Mouse (Mus musculus) layer of hippocampus, adult 2 months (tissue): ENCODE results near the gene Asphd2. TPM values are rescaled to one million over a fixed set of nuclear protein-coding genes. Genes with fewer than 3 reads are reported as not detected.
"Not testable (repeated sequence)": the region's sequence is repeated elsewhere in the genome, so short reads cannot be mapped to it uniquely, and the experiment has no call there.

ENCODE experiments used
- DNase-seq, 2 experiments: peaks; one replicate each; pipeline ENCODE4 v3.0.0; 2022; ENCODE audit warnings: low spot score in 2 of 2
- H3K27ac ChIP-seq: fragments of 200-600 bp; 2 replicates; pipeline ENCODE4 v1.8.1; 2022
- H3K4me3 ChIP-seq: fragments of 200-600 bp; 2 replicates; pipeline ENCODE4 v1.8.1; 2022; ENCODE audit warnings: mild to moderate bottlenecking
- CTCF ChIP-seq: fragments of 200-600 bp; conservative IDR thresholded peaks from 2 replicates; pipeline ENCODE4 v1.8.1; 2022; ENCODE audit warnings: antibody characterized with exemption, mild to moderate bottlenecking, moderate library complexity
- long read RNA-seq, 2 experiments: library from polyadenylated mRNA; stranded (forward); transcript quantifications; one replicate each; pipeline ENCODE4 v2.0.0; 2021; ENCODE audit warnings: borderline mapping rate in 2 of 2
- total RNA-seq, 2 experiments: library from RNA; stranded (reverse); gene quantifications; 2 replicates each; pipeline ENCODE4 v1.2.3; 2021

Gene Asphd2
- total RNA-seq = 100 to 1,000 TPM; 223 to 224 TPM
- long read RNA-seq, experiment 1, transcript Asphd2-201 (3 exons, 2,678 nt) = major isoform, 26 of 269 reads
- long read RNA-seq, experiment 1, partial matches to known transcripts = 20 of 269 reads
- long read RNA-seq, experiment 1, other reads (novel, unspliced or antisense) = 223 of 269 reads
- long read RNA-seq, experiment 2, transcript Asphd2-201 (3 exons, 2,678 nt) = major isoform, 30 of 346 reads
- long read RNA-seq, experiment 2, partial matches to known transcripts = 18 of 346 reads
- long read RNA-seq, experiment 2, other reads (novel, unspliced or antisense) = 297 of 346 reads

- peak; percentile 77 to 87 for DNase-seq
- peak; percentile 50 for TF ChIP-seq CTCF
- H3K27ac ChIP-seq = peak within 1 kb of the TSS; percentile 98
- H3K4me3 ChIP-seq = peak within 1 kb of the TSS; percentile 53
Measured at GRCm38 (mm10) chr5:112394779-112395443, at the start of gene Asphd2. Gene Asphd2, minus strand, starts transcription at chr5:112394866.

- H3K27ac ChIP-seq = 0 out of 2 replicates have a peak overlapping the region, but pooled peaks have one; percentile 7
- no peak for TF ChIP-seq CTCF
- no peak for DNase-seq
- no peak overlapping the region for H3K4me3 ChIP-seq
Measured at GRCm38 (mm10) chr5:112438535-112438934, 43.9 kb upstream of the Asphd2 start.

GRCm38 (mm10) chr5:112433004-112433403, 38.3 kb upstream of the Asphd2 start:
- Histone ChIP-seq H3K4me3 (no peak overlapping the region), H3K27ac (peak overlapping the region; percentile 69)
- TF ChIP-seq CTCF = peak; percentile 96
- DNase-seq = peak; percentile 78 to 93

GRCm38 (mm10) chr5:112432033-112432432, 37.4 kb upstream of the Asphd2 start:
- Histone ChIP-seq H3K27ac (peak overlapping the region; percentile 69), H3K4me3 (no peak overlapping the region)
- TF ChIP-seq CTCF = no peak
- DNase-seq = no peak

- TF ChIP-seq CTCF = no peak
- peak overlapping the region; percentile 69 for H3K27ac ChIP-seq
- DNase-seq = no peak
- H3K4me3 ChIP-seq = no peak overlapping the region
Measured at GRCm38 (mm10) chr5:112431120-112431775, 36.6 kb upstream of the Asphd2 start.

- TF ChIP-seq CTCF = peak; percentile 90
- peak overlapping the region; percentile 74 for H3K27ac ChIP-seq
- peak; percentile 61 to 74 for DNase-seq
- H3K4me3 ChIP-seq = no peak overlapping the region; the same call in 1 of the 2 replicates
Measured at GRCm38 (mm10) chr5:112428944-112429343, 34.3 kb upstream of the Asphd2 start.

- DNase-seq = peak; percentile 56 to 81
- TF ChIP-seq CTCF = peak; percentile 96
- no peak overlapping the region for H3K27ac ChIP-seq
- H3K4me3 ChIP-seq = no peak overlapping the region
Measured at GRCm38 (mm10) chr5:112427283-112427682, 32.6 kb upstream of the Asphd2 start.

GRCm38 (mm10) chr5:112426635-112427034, 32.0 kb upstream of the Asphd2 start:
- no peak for TF ChIP-seq CTCF
- no peak for DNase-seq
- H3K27ac ChIP-seq = peak overlapping the region; percentile 37; the same call in 1 of the 2 replicates
- H3K4me3 ChIP-seq = no peak overlapping the region

- no peak for TF ChIP-seq CTCF
- Histone ChIP-seq H3K27ac (peak overlapping the region; percentile 14; the same call in 1 of the 2 replicates), H3K4me3 (no peak overlapping the region)
- no peak for DNase-seq
Measured at GRCm38 (mm10) chr5:112419535-112419934, 24.9 kb upstream of the Asphd2 start.

GRCm38 (mm10) chr5:112418023-112418422, 23.4 kb upstream of the Asphd2 start:
- no peak for DNase-seq
- no peak for TF ChIP-seq CTCF
- peak overlapping the region; percentile 55; the same call in 1 of the 2 replicates for H3K27ac ChIP-seq
- H3K4me3 ChIP-seq = no peak overlapping the region

- no peak for TF ChIP-seq CTCF
- DNase-seq = no peak
- H3K27ac ChIP-seq = peak overlapping the region; percentile 55; the same call in 1 of the 2 replicates
- H3K4me3 ChIP-seq = no peak overlapping the region
Measured at GRCm38 (mm10) chr5:112416673-112417072, 22.0 kb upstream of the Asphd2 start.

GRCm38 (mm10) chr5:112412781-112413180, 18.1 kb upstream of the Asphd2 start:
- H3K27ac ChIP-seq = peak overlapping the region; percentile 95; the same call in 1 of the 2 replicates
- H3K4me3 ChIP-seq, DNase-seq: not testable (repeated sequence)
